Mouse (Mus musculus) intestine, embryonic 16.5 days (tissue): ENCODE measurements around the gene Grem2. TPM values are rescaled to one million over a fixed set of nuclear protein-coding genes. Genes with fewer than 3 reads are reported as not detected.

Experiments
- ATAC-seq: fragments of 200-750 bp; cut with Nextera tagmentation; 2 replicates; pipeline ENCODE4 v1.8.0; 2017; ENCODE audit warnings: moderate TSS enrichment, moderate library complexity
- H3K27ac ChIP-seq: fragments of 300-500 bp; sonication (generic); 2 replicates; pipeline ENCODE4 v1.5.1; 2014; ENCODE audit warnings: mild to moderate bottlenecking, low read length
- H3K27me3 ChIP-seq: fragments of 300-500 bp; sonication (generic); replicated peaks from 2 replicates; pipeline ENCODE4 v1.6.1; 2014; ENCODE audit warnings: low read length, control low read depth, mixed read lengths; ENCODE audit not compliant: control insufficient read depth, insufficient read depth
- H3K36me3 ChIP-seq: fragments of 300-500 bp; sonication (generic); 2 replicates; pipeline ENCODE4 v1.6.1; 2014; ENCODE audit warnings: low read length, control low read depth; ENCODE audit not compliant: control insufficient read depth, insufficient read depth
- H3K4me1 ChIP-seq: fragments of 300-500 bp; sonication (generic); 2 replicates; pipeline ENCODE4 v1.6.1; 2014; ENCODE audit warnings: low read length, control low read depth, mixed read lengths; ENCODE audit not compliant: control insufficient read depth, insufficient read depth
- H3K4me2 ChIP-seq: fragments of 300-500 bp; sonication (generic); 2 replicates; pipeline ENCODE4 v1.6.1; 2014; ENCODE audit warnings: low read depth, low read length, control low read depth
- H3K4me3 ChIP-seq: fragments of 300-500 bp; sonication (generic); 2 replicates; pipeline ENCODE4 v1.5.1; 2014; ENCODE audit warnings: mild to moderate bottlenecking, low read length
- H3K9ac ChIP-seq: fragments of 300-500 bp; sonication (generic); 2 replicates; pipeline ENCODE4 v1.6.1; 2014; ENCODE audit warnings: low read depth, low read length
- H3K9me3 ChIP-seq: fragments of 300-500 bp; sonication (generic); 2 replicates; pipeline ENCODE4 v1.6.1; 2016; ENCODE audit warnings: low read length, control low read depth; ENCODE audit not compliant: control insufficient read depth
- WGBS: fragments of 180-500 bp; shearing (Covaris S2); extraction: QIAGEN DNeasy Blood & Tissue Kit; methylation state at CpG from one replicate; pipeline ENCODE4 v1.1.7; 2014; 5-methylcytosine and 5-hydroxymethylcytosine counted together
- polyA plus RNA-seq: library from polyadenylated mRNA; unstranded; fragments of >200 nt; fragmentation: Nextera tagmentation; extraction: Ambion mirVana; gene quantifications from 2 replicates; pipeline ENCODE4 v1.2.1, GENCODE M21; 2015

The Grem2 gene
- polyA plus RNA-seq, 1 experiment from 2014 or later: 2.3 TPM

GRCm38 (mm10) chr1:174902755-174903154, 18.9 kb downstream of the Grem2 start:
- Histone ChIP-seq H3K9ac (no peak overlapping the region), H3K4me2 (no peak overlapping the region), H3K36me3 (no peaks in the 10 kb centered on the region), H3K9me3 (no peaks in the 10 kb centered on the region), H3K27me3 (no peaks in the 10 kb centered on the region), H3K27ac (no peak overlapping the region), H3K4me1 (no peaks in the 10 kb centered on the region), H3K4me3 (no peak overlapping the region)
- WGBS: 83% methylated on average over 1 of the region's 1 CpGs
- ATAC-seq: no peak

GRCm38 (mm10) chr1:174892471-174892870, 29.1 kb downstream of the Grem2 start:
- no peak for ATAC-seq
- Histone ChIP-seq H3K9me3 (no peaks in the 10 kb centered on the region), H3K27ac (no peak overlapping the region), H3K36me3 (no peaks in the 10 kb centered on the region), H3K4me1 (no peaks in the 10 kb centered on the region), H3K9ac (no peak overlapping the region), H3K4me3 (no peak overlapping the region), H3K4me2 (no peak overlapping the region), H3K27me3 (no peaks in the 10 kb centered on the region)
- WGBS: 87% methylated on average over 7 of the region's 7 CpGs

GRCm38 (mm10) chr1:174888684-174889405, 32.8 kb downstream of the Grem2 start:
- no peak overlapping the region for H3K4me2 ChIP-seq
- WGBS: 68% methylated on average over 14 of the region's 14 CpGs
- no peak overlapping the region for H3K9ac ChIP-seq
- no peak for ATAC-seq
- no peaks in the 10 kb centered on the region for H3K27me3 ChIP-seq
- H3K4me1 ChIP-seq: no peaks in the 10 kb centered on the region
- H3K4me3 ChIP-seq: no peak overlapping the region
- H3K9me3 ChIP-seq: no peaks in the 10 kb centered on the region
- no peak overlapping the region for H3K27ac ChIP-seq
- no peaks in the 10 kb centered on the region for H3K36me3 ChIP-seq

GRCm38 (mm10) chr1:174888073-174888472, 33.5 kb downstream of the Grem2 start:
- H3K27ac ChIP-seq: no peak overlapping the region
- no peak for ATAC-seq
- 95% methylated on average over 1 of the region's 1 CpGs for WGBS
- H3K36me3 ChIP-seq: no peaks in the 10 kb centered on the region
- no peak overlapping the region for H3K4me3 ChIP-seq
- no peak overlapping the region for H3K4me2 ChIP-seq
- no peaks in the 10 kb centered on the region for H3K27me3 ChIP-seq
- H3K9ac ChIP-seq: no peak overlapping the region
- no peaks in the 10 kb centered on the region for H3K9me3 ChIP-seq
- H3K4me1 ChIP-seq: no peaks in the 10 kb centered on the region

- no peaks in the 10 kb centered on the region for H3K4me1 ChIP-seq
- no peaks in the 10 kb centered on the region for H3K9me3 ChIP-seq
- no peak overlapping the region for H3K4me2 ChIP-seq
- H3K4me3 ChIP-seq: no peak overlapping the region
- H3K27ac ChIP-seq: no peak overlapping the region
- no peaks in the 10 kb centered on the region for H3K27me3 ChIP-seq
- no peak for ATAC-seq
- no peak overlapping the region for H3K9ac ChIP-seq
- 83% methylated on average over 1 of the region's 1 CpGs for WGBS
- no peaks in the 10 kb centered on the region for H3K36me3 ChIP-seq
These were observed 39.1 kb downstream of the Grem2 start for GRCm38 (mm10) chr1:174882496-174882895.

- Histone ChIP-seq H3K4me1 (no peaks in the 10 kb centered on the region), H3K27ac (no peak overlapping the region), H3K27me3 (no peaks in the 10 kb centered on the region), H3K4me2 (no peak overlapping the region), H3K4me3 (no peak overlapping the region), H3K9me3 (no peaks in the 10 kb centered on the region), H3K36me3 (no peaks in the 10 kb centered on the region), H3K9ac (no peak overlapping the region)
- ATAC-seq: no peak
- 82% methylated on average over 4 of the region's 4 CpGs for WGBS
These were observed 46.4 kb downstream of the Grem2 start for GRCm38 (mm10) chr1:174875173-174875572.

GRCm38 (mm10) chr1:174860407-174861118, 61.1 kb downstream of the Grem2 start:
- no peak for ATAC-seq
- no peaks in the 10 kb centered on the region for H3K9me3 ChIP-seq
- no peak overlapping the region for H3K4me2 ChIP-seq
- H3K4me1 ChIP-seq: no peaks in the 10 kb centered on the region
- H3K27me3 ChIP-seq: no peaks in the 10 kb centered on the region
- H3K9ac ChIP-seq: no peak overlapping the region
- H3K4me3 ChIP-seq: no peak overlapping the region
- no peaks in the 10 kb centered on the region for H3K36me3 ChIP-seq
- H3K27ac ChIP-seq: no peak overlapping the region
- 85% methylated on average over 10 of the region's 10 CpGs for WGBS

- no peaks in the 10 kb centered on the region for H3K27me3 ChIP-seq
- no peak overlapping the region for H3K4me2 ChIP-seq
- no peak for ATAC-seq
- H3K4me3 ChIP-seq: no peak overlapping the region
- no peak overlapping the region for H3K9ac ChIP-seq
- no peaks in the 10 kb centered on the region for H3K36me3 ChIP-seq
- WGBS: 56% methylated on average over 2 of the region's 2 CpGs
- H3K9me3 ChIP-seq: no peaks in the 10 kb centered on the region
- H3K27ac ChIP-seq: no peak overlapping the region
- H3K4me1 ChIP-seq: no peaks in the 10 kb centered on the region
These were observed 65.4 kb downstream of the Grem2 start for GRCm38 (mm10) chr1:174856188-174856587.

GRCm38 (mm10) chr1:174844786-174845185, 76.8 kb downstream of the Grem2 start:
- Histone ChIP-seq H3K9me3 (no peaks in the 10 kb centered on the region), H3K36me3 (no peaks in the 10 kb centered on the region), H3K27ac (no peak overlapping the region), H3K9ac (no peak overlapping the region), H3K4me1 (no peaks in the 10 kb centered on the region), H3K4me3 (no peak overlapping the region), H3K27me3 (no peaks in the 10 kb centered on the region), H3K4me2 (no peak overlapping the region)
- no peak for ATAC-seq
- WGBS: 84% methylated on average over 6 of the region's 6 CpGs
